Mouse (Mus musculus) CH12.LX (cell line): ENCODE data around the gene Cactin. TPM values are rescaled to one million over a fixed set of nuclear protein-coding genes. Genes with fewer than 3 reads are reported as not detected.

Source experiments
- DNase-seq: peaks from one replicate; pipeline ENCODE4 v3.0.0-alpha.2; 2013; ENCODE audit errors: extremely low read depth
- H3K27ac ChIP-seq: 2 replicates; pipeline ENCODE4 v1.5.1; 2012; ENCODE audit warnings: low read depth, mild to moderate bottlenecking, control low read depth, moderate library complexity; ENCODE audit not compliant: insufficient read depth
- H3K27me3 ChIP-seq: replicated peaks from 2 replicates; pipeline ENCODE3; 2012; ENCODE audit warnings: inconsistent platforms
- H3K36me3 ChIP-seq, 2 experiments: replicated peaks in 1 of 2; 2 replicates each; pipeline versions ENCODE3 to v1.6.1; 2012; ENCODE audit warnings: inconsistent platforms in 1 of 2, low read length in 1 of 2, mild to moderate bottlenecking in 1 of 2, mixed read lengths in 1 of 2, moderate library complexity in 1 of 2; ENCODE audit not compliant: control insufficient read depth in 1 of 2, insufficient read depth in 1 of 2
- H3K4me1 ChIP-seq, 2 experiments: 2 replicates each; pipeline ENCODE4 v1.6.1; 2012; ENCODE audit warnings: inconsistent platforms in 1 of 2, moderate library complexity in 1 of 2; ENCODE audit not compliant: insufficient read depth in 2 of 2, control insufficient read depth in 1 of 2
- H3K4me2 ChIP-seq: 2 replicates; pipeline ENCODE4 v1.6.1; 2012; ENCODE audit warnings: low read depth, mild to moderate bottlenecking, control low read depth; ENCODE audit not compliant: poor library complexity, insufficient read depth, severe bottlenecking
- H3K4me3 ChIP-seq, 3 experiments: fragments of 150-350 bp in 1 of 3; sonication (generic) in 1 of 3; replicated peaks in 1 of 3; 2 replicates each; pipeline versions ENCODE3 to v1.5.1; 2011 to 2012; ENCODE audit warnings: low read depth in 2 of 3, low read length in 2 of 3, mild to moderate bottlenecking in 2 of 3, moderate library complexity in 2 of 3, control low read depth in 1 of 3, improper control_type of control experiment in 1 of 3, inconsistent platforms in 1 of 3, mixed read lengths in 1 of 3; ENCODE audit not compliant: poor library complexity in 1 of 3
- H3K79me2 ChIP-seq: replicated peaks from 2 replicates; pipeline ENCODE4 v1.6.1; 2012; ENCODE audit warnings: mild to moderate bottlenecking, moderate library complexity; ENCODE audit not compliant: control insufficient read depth, poor library complexity, insufficient read depth, severe bottlenecking; ENCODE audit errors: extremely low read depth
- H3K9ac ChIP-seq: 2 replicates; pipeline ENCODE4 v1.6.1; 2012; ENCODE audit warnings: low read depth, mild to moderate bottlenecking, control low read depth, moderate library complexity; ENCODE audit not compliant: insufficient read depth
- H3K9me3 ChIP-seq: replicated peaks from 2 replicates; pipeline ENCODE3; 2012; ENCODE audit warnings: low read length, inconsistent platforms, mixed read lengths
- BHLHE40 ChIP-seq: IDR thresholded peaks from 2 replicates; pipeline ENCODE4 v1.6.1; 2011; ENCODE audit warnings: mild to moderate bottlenecking, low read depth, low read length, improper control_type of control experiment
- CHD1 ChIP-seq: IDR thresholded peaks from 2 replicates; pipeline ENCODE4 v1.6.1; 2012; ENCODE audit warnings: low read depth, low read length, improper control_type of control experiment, inconsistent platforms
- CTCF ChIP-seq, 2 experiments: IDR thresholded peaks in 1 of 2; conservative IDR thresholded peaks in 1 of 2; 2 replicates each; pipeline ENCODE4 v1.5.1; 2011 to 2012; ENCODE audit warnings: low read depth in 2 of 2, low read length in 2 of 2, improper control_type of control experiment in 1 of 2, inconsistent platforms in 1 of 2, mild to moderate bottlenecking in 1 of 2, moderate library complexity in 1 of 2
- ELF1 ChIP-seq: IDR thresholded peaks from 2 replicates; pipeline ENCODE4 v1.6.1; 2014; ENCODE audit warnings: low read depth, mild to moderate bottlenecking, inconsistent platforms, low read length, improper control_type of control experiment
- EP300 ChIP-seq: IDR thresholded peaks from 2 replicates; pipeline ENCODE4 v1.6.1; 2011; ENCODE audit warnings: low read length, improper control_type of control experiment
- IRF4 ChIP-seq: IDR thresholded peaks from 2 replicates; pipeline ENCODE4 v1.6.1; 2014; ENCODE audit warnings: low read depth, mild to moderate bottlenecking, inconsistent platforms, low read length, improper control_type of control experiment
- JUN ChIP-seq: IDR thresholded peaks from 2 replicates; pipeline ENCODE4 v1.6.1; 2011; ENCODE audit warnings: low read depth, mild to moderate bottlenecking, low read length, improper control_type of control experiment, moderate library complexity; ENCODE audit not compliant: insufficient read depth
- JUND ChIP-seq: conservative IDR thresholded peaks from 2 replicates; pipeline ENCODE4 v1.6.1; 2011; ENCODE audit warnings: low read depth, low read length, improper control_type of control experiment
- KAT2A ChIP-seq: IDR thresholded peaks from 2 replicates; pipeline ENCODE4 v1.6.1; 2012; ENCODE audit warnings: low read length, improper control_type of control experiment, inconsistent platforms; ENCODE audit not compliant: insufficient replicate concordance
- MAFK ChIP-seq: IDR thresholded peaks from 2 replicates; pipeline ENCODE4 v1.6.1; 2011; ENCODE audit warnings: low read length, improper control_type of control experiment; ENCODE audit not compliant: insufficient replicate concordance
- MAZ ChIP-seq: IDR thresholded peaks from 2 replicates; pipeline ENCODE4 v1.6.1; 2012; ENCODE audit warnings: low read depth, mild to moderate bottlenecking, inconsistent platforms, low read length, improper control_type of control experiment, moderate library complexity
- MXI1 ChIP-seq: IDR thresholded peaks from 2 replicates; pipeline ENCODE4 v1.6.1; 2011; ENCODE audit warnings: mild to moderate bottlenecking, low read depth, low read length, improper control_type of control experiment
- MYC ChIP-seq: IDR thresholded peaks from 2 replicates; pipeline ENCODE4 v1.6.1; 2011; ENCODE audit warnings: low read depth, mild to moderate bottlenecking, improper control_type of control experiment, low read length
- NELFE ChIP-seq: IDR thresholded peaks from 2 replicates; pipeline ENCODE4 v1.6.1; 2011; ENCODE audit warnings: low read depth, low read length, improper control_type of control experiment
- POLR2A ChIP-seq: IDR thresholded peaks from 2 replicates; pipeline ENCODE4 v1.6.1; 2011; ENCODE audit warnings: low read depth, mild to moderate bottlenecking, improper control_type of control experiment, low read length
- POLR2AphosphoS2 ChIP-seq: IDR thresholded peaks from 2 replicates; pipeline ENCODE4 v1.6.1; 2011; ENCODE audit warnings: low read depth, low read length, improper control_type of control experiment
- RAD21 ChIP-seq: IDR thresholded peaks from 2 replicates; pipeline ENCODE4 v1.6.1; 2011; ENCODE audit warnings: low read depth, mild to moderate bottlenecking, low read length, improper control_type of control experiment, moderate library complexity
- RCOR1 ChIP-seq: conservative IDR thresholded peaks from 2 replicates; pipeline ENCODE4 v1.6.1; 2012; ENCODE audit warnings: low read depth, mild to moderate bottlenecking, inconsistent platforms, low read length, improper control_type of control experiment
- TBP ChIP-seq: conservative IDR thresholded peaks from 2 replicates; pipeline ENCODE4 v1.6.1; 2011; ENCODE audit warnings: low read depth, low read length, improper control_type of control experiment
- USF1 ChIP-seq: IDR thresholded peaks from 2 replicates; pipeline ENCODE4 v1.6.1; 2014; ENCODE audit warnings: low read depth, mild to moderate bottlenecking, inconsistent platforms, low read length, improper control_type of control experiment
- ZC3H11A ChIP-seq: IDR thresholded peaks from 2 replicates; pipeline ENCODE4 v1.6.1; 2012; ENCODE audit warnings: low read depth, mild to moderate bottlenecking, inconsistent platforms, low read length, improper control_type of control experiment
- ZMIZ1 ChIP-seq: IDR thresholded peaks from 2 replicates; pipeline ENCODE4 v1.6.1; 2012; ENCODE audit warnings: low read depth, mild to moderate bottlenecking, inconsistent platforms, low read length, improper control_type of control experiment
- dilution Hi-C: fragments of 300-500 bp; cut with MboI; formaldehyde crosslinking; loops from 2 replicates; pipeline ENCODE4 v1.14.3; 2020; ENCODE audit warnings: low sequenced_read_pairs; ENCODE audit not compliant: extremely low pct_unique_long_range_greater_than_20kb, extremely low pct_ligation_motif_present
- in situ Hi-C: fragments of 300-500 bp; cut with MboI; formaldehyde crosslinking; loops from 3 replicates; pipeline ENCODE4 v1.14.3; 2019; ENCODE audit warnings: low sequenced_read_pairs, low pct_ligation_motif_present, low pct_unique_long_range_greater_than_20kb, mixed read lengths
- polyA plus RNA-seq: library from polyadenylated mRNA; unstranded; fragments of >175 nt; gene quantifications from 2 replicates; pipeline ENCODE4 v1.2.1, GENCODE M21; 2012; ENCODE audit warnings: low read depth; ENCODE audit not compliant: insufficient read length
- total RNA-seq, 2 experiments: library from RNA; depleted of rRNA; stranded (reverse); fragments of 300-350 nt in 1 of 2; fragments of >200 nt in 1 of 2; gene quantifications; 2 replicates each; pipeline ENCODE4 v1.2.3; 2012 to 2014

Gene Cactin
- total and polyA plus RNA-seq, 3 experiments: 21.4 to 39.3 (median 34.6) TPM

DNA sequence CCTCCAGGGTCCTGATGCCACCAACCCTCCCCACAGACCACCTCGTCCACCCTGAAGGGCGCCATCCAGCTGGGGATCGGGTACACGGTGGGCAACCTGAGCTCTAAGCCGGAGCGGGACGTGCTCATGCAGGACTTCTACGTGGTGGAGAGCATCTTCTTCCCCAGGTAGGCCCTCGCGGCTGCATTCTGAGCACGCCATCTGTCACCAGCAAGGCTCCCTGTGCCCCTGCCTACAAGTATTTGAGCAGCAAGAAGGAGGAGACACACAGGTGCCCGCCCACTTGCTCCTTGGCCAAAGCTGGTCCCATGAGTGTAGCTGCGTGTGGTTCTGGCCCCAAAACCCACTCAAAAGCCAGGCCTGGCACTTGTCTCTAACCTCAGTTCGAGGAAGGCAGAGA is 15.2 kb upstream of the Cactin start:
- H3K27me3 ChIP-seq: no peaks in the 10 kb centered on the region
- TF ChIP-seq IRF4 (no peak), BHLHE40 (no peak), ELF1 (no peak), ZC3H11A (no peak), MAFK (no peak), CHD1 (no peak), MYC (no peak), RAD21 (no peak), ZMIZ1 (no peak), JUN (no peak), CTCF (conservative IDR thresholded peaks at IDR 0.05 in 1 of 2, IDR thresholded peaks at IDR 0.05 in 1 of 2; ENCODE audit: low read depth in 2 of 2, low read length in 2 of 2) (no peak), KAT2A (no peak), NELFE (no peak), EP300 (no peak), JUND (no peak), MAZ (no peak), USF1 (no peak), RCOR1 (no peak), POLR2A (no peak), MXI1 (no peak)
- dilution Hi-C loops (no loop called here), in situ Hi-C loops (no loop called here)
- no peak overlapping the region for H3K4me3 ChIP-seq
- no peak overlapping the region for H3K27ac ChIP-seq
- H3K9me3 ChIP-seq: no peaks in the 10 kb centered on the region
- peaks cover 19% of the 10 kb centered on the region for H3K79me2 ChIP-seq
- DNase-seq: no peak
- no peak overlapping the region for H3K4me2 ChIP-seq
- no peak overlapping the region for H3K9ac ChIP-seq
- H3K4me1 ChIP-seq: peaks cover 31 to 84% of the 10 kb centered on the region in 2 experiments
- peaks cover 47 to 66% of the 10 kb centered on the region in 2 experiments for H3K36me3 ChIP-seq

DNA sequence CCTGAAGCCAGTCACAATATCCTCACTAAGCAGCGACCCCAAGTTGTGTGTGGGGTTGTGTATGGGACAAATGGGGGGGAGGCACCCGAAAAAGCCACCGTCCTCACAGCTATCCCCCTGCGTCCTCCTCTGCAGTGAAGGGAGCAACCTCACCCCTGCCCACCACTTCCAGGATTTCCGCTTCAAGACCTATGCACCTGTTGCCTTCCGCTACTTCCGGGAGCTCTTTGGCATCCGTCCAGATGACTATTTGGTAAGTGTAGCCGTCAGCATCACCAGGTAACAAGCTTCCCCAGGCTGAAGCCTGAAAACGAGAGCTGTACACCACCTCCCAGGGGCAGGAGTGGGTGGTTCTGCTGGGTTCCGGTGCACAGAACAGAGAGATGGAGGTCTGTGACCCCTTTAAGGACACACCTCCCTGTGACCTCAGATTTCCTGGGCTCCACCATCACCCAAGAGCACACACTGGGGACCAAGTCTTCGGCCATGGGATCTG is 14.7 kb upstream of the Cactin start:
- DNase-seq: no peak
- TF ChIP-seq NELFE: no peak
- no peak for TF ChIP-seq TBP
- no peak for TF ChIP-seq POLR2AphosphoS2
- Histone ChIP-seq H3K79me2 (peaks cover 16% of the 10 kb centered on the region), H3K4me1 (peaks cover 26 to 78% of the 10 kb centered on the region in 2 experiments), H3K27me3 (no peaks in the 10 kb centered on the region), H3K27ac (no peak overlapping the region), H3K9ac (no peak overlapping the region), H3K4me3 (no peak overlapping the region), H3K9me3 (no peaks in the 10 kb centered on the region), H3K36me3 (peaks cover 53 to 71% of the 10 kb centered on the region in 2 experiments), H3K4me2 (no peak overlapping the region)
- in situ Hi-C loops (no loop called here), dilution Hi-C loops (no loop called here)
